Mouse (Mus musculus): Measurements from ENCODE around the gene Sgsh.
"Not testable (repeated sequence)": the region's sequence is repeated elsewhere in the genome, so short reads cannot be mapped to it uniquely, and the experiment has no call there.

Gene Sgsh

GRCm38 (mm10) chr11:119355443-119356385 lies at the start of gene Sgsh, which contains the start of gene Slc26a11:
TSS of gene Sgsh (minus strand) at chr11:119355536.
TSS of gene Slc26a11 (plus strand) at chr11:119355557.
- in situ Hi-C loops (cut with MboI; ENCODE audit: low sequenced_read_pairs): no loop called here

GRCm38 (mm10) chr11:119404627-119405026 lies 49.3 kb upstream of the Sgsh start:
- in situ Hi-C loops (cut with MboI; ENCODE audit: low sequenced_read_pairs): no loop called here

GRCm38 (mm10) chr11:119402501-119403160 lies 47.3 kb upstream of the Sgsh start:
- in situ Hi-C loops (cut with MboI; ENCODE audit: low sequenced_read_pairs): no loop called here

- in situ Hi-C loops (cut with MboI; ENCODE audit: low sequenced_read_pairs): no loop called here
Measured at GRCm38 (mm10) chr11:119396461-119396860, 41.1 kb upstream of the Sgsh start.

- in situ Hi-C loops (cut with MboI; ENCODE audit: low sequenced_read_pairs): no loop called here
Measured at GRCm38 (mm10) chr11:119395931-119396330, 40.6 kb upstream of the Sgsh start.

- in situ Hi-C loops (cut with MboI; ENCODE audit: low sequenced_read_pairs): no loop called here
Measured at GRCm38 (mm10) chr11:119395394-119395793, 40.1 kb upstream of the Sgsh start.

- in situ Hi-C loops (cut with MboI; ENCODE audit: low sequenced_read_pairs): no loop called here
Measured at GRCm38 (mm10) chr11:119394210-119394609, 38.9 kb upstream of the Sgsh start.

GRCm38 (mm10) chr11:119393483-119393804 lies 38.1 kb upstream of the Sgsh start:
- in situ Hi-C loops (cut with MboI; ENCODE audit: low sequenced_read_pairs): no loop called here

GRCm38 (mm10) chr11:119392800-119393482 lies 37.6 kb upstream of the Sgsh start, which contains the start of gene Rnf213:
TSS of gene Rnf213 (plus strand) at chr11:119393100.
- in situ Hi-C loops (cut with MboI; ENCODE audit: low sequenced_read_pairs): no loop called here

- in situ Hi-C loops (cut with MboI; ENCODE audit: low sequenced_read_pairs): no loop called here
Measured at GRCm38 (mm10) chr11:119392001-119392614, 36.8 kb upstream of the Sgsh start.

GRCm38 (mm10) chr11:119391386-119392000 lies 36.2 kb upstream of the Sgsh start:
- in situ Hi-C loops (cut with MboI; ENCODE audit: low sequenced_read_pairs): no loop called here

GRCm38 (mm10) chr11:119390271-119391231 lies 35.2 kb upstream of the Sgsh start:
- in situ Hi-C loops (cut with MboI; ENCODE audit: low sequenced_read_pairs): no loop called here

- in situ Hi-C loops (cut with MboI; ENCODE audit: low sequenced_read_pairs): no loop called here
Measured at GRCm38 (mm10) chr11:119389851-119390270, 34.5 kb upstream of the Sgsh start.

GRCm38 (mm10) chr11:119387273-119387672 lies 31.9 kb upstream of the Sgsh start:
- in situ Hi-C loops (cut with MboI; ENCODE audit: low sequenced_read_pairs): not testable (repeated sequence)

- in situ Hi-C loops (cut with MboI; ENCODE audit: low sequenced_read_pairs): no loop called here
Measured at GRCm38 (mm10) chr11:119386306-119386705, 31.0 kb upstream of the Sgsh start.

GRCm38 (mm10) chr11:119384904-119385303 lies 29.6 kb upstream of the Sgsh start:
- in situ Hi-C loops (cut with MboI; ENCODE audit: low sequenced_read_pairs): no loop called here

- in situ Hi-C loops (cut with MboI; ENCODE audit: low sequenced_read_pairs): no loop called here
Measured at GRCm38 (mm10) chr11:119382338-119382850, 27.1 kb upstream of the Sgsh start.

- in situ Hi-C loops (cut with MboI; ENCODE audit: low sequenced_read_pairs): no loop called here
Measured at GRCm38 (mm10) chr11:119381631-119382337, 26.4 kb upstream of the Sgsh start.

Data from CH12F3 (cell line).